Mouse (Mus musculus) midbrain, embryonic 15.5 days (tissue): Measurements from ENCODE around the gene Tmem255b. TPM values are rescaled to one million over a fixed set of nuclear protein-coding genes. Genes with fewer than 3 reads are reported as not detected.

Experiments used
- ATAC-seq: fragments of 200-750 bp; cut with Nextera tagmentation; replicated peaks from 2 replicates; pipeline ENCODE4 v1.8.0; 2017; ENCODE audit warnings: moderate TSS enrichment
- H3K27ac ChIP-seq: fragments of 300-500 bp; sonication (generic); 2 replicates; pipeline ENCODE4 v1.5.1; 2015; ENCODE audit warnings: mild to moderate bottlenecking, inconsistent platforms
- H3K27me3 ChIP-seq: fragments of 300-500 bp; sonication (generic); replicated peaks from 2 replicates; pipeline ENCODE4 v1.6.1; 2015; ENCODE audit warnings: inconsistent platforms
- H3K36me3 ChIP-seq: fragments of 300-500 bp; sonication (generic); replicated peaks from 2 replicates; pipeline ENCODE4 v1.6.1; 2015; ENCODE audit warnings: inconsistent platforms
- H3K4me1 ChIP-seq: fragments of 300-500 bp; sonication (generic); 2 replicates; pipeline ENCODE4 v1.6.1; 2015; ENCODE audit warnings: inconsistent platforms
- H3K4me2 ChIP-seq: fragments of 300-500 bp; sonication (generic); 2 replicates; pipeline ENCODE4 v1.6.1; 2015; ENCODE audit warnings: inconsistent platforms, mild to moderate bottlenecking, moderate library complexity
- H3K4me3 ChIP-seq: fragments of 300-500 bp; sonication (generic); 2 replicates; pipeline ENCODE4 v1.5.1; 2015; ENCODE audit warnings: mild to moderate bottlenecking, inconsistent platforms
- H3K9ac ChIP-seq: fragments of 300-500 bp; sonication (generic); 2 replicates; pipeline ENCODE4 v1.6.1; 2015; ENCODE audit warnings: mild to moderate bottlenecking, inconsistent platforms
- H3K9me3 ChIP-seq: fragments of 300-500 bp; sonication (generic); 2 replicates; pipeline ENCODE4 v1.6.1; 2016; ENCODE audit warnings: inconsistent platforms
- WGBS: fragments of 180-500 bp; shearing (Covaris S2); methylation state at CpG from one replicate; pipeline ENCODE4 v1.1.7; 2015; ENCODE audit warnings: mixed read lengths; 5-methylcytosine and 5-hydroxymethylcytosine counted together
- polyA plus RNA-seq: library from polyadenylated mRNA; unstranded; fragments of >200 nt; fragmentation: Nextera tagmentation; extraction: Ambion mirVana; gene quantifications from 2 replicates; pipeline ENCODE4 v1.2.1, GENCODE M21; 2015

Tmem255b gene
- polyA plus RNA-seq, 1 experiment from 2014 or later = 0.61 TPM

DNA sequence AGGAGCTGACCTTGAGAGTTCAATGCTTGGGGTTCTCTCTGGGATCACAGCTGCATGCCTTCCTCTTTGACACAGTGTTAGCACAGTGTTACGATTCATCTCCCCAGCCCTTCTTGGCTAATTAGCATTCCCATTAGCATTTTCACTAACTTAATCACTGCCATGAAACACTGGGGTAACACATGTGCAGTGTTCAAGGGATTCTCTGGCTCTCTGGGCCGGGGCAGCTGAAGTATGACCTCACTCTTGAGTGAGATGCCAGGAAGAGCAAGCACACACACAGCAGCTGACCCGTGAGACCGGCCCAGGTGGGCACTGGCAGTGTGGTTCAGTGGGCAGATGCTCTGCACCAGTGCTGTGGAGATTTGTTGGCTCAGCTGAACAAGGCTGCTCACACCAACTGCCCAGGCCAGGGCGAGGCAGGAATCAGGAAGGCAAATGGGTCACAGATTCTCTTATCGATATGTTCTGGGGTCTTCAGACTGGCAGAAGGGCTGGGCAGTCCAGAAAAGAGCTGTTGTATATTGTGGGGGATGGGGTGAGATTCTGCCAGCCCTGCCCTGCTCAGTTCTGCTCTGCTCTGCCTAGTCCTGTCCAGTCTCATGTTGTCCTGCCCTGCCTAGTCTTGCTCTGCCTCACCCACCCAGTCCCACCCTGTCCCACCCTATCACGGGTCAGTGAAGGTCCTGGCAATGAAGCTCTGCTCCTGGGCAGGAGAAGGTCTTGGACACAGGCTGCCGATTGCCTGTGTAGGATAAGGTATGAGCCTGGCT is 19.5 kb downstream of the Tmem255b start:
- Histone ChIP-seq H3K4me3 (no peak overlapping the region), H3K4me2 (no peak overlapping the region), H3K9me3 (no peaks in the 10 kb centered on the region), H3K36me3 (no peaks in the 10 kb centered on the region), H3K27ac (no peak overlapping the region), H3K9ac (no peak overlapping the region), H3K27me3 (no peaks in the 10 kb centered on the region), H3K4me1 (peaks cover 4% of the 10 kb centered on the region; the same call in 1 of the 2 replicates)
- WGBS = 62% methylated on average over 8 of the region's 8 CpGs
- peak; percentile 72 for ATAC-seq

DNA sequence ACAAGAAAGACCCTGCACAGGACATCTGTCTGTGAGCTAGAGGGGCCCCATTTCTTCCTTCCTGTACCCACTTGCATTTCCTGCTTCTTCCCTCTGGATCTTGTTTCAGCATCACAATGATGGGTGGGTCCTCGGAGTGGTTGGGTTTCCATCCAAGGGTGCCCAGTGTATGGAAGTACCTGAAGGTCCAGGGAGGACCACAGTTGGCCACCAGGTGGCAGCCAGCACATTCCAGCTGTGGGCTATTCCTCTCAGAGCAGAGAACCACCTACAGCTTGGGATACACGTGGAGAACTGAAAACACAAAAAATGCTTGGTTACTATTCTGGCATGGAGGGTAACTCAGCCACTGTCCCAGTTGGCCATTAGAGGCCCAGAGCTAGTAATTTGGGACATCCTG is 20.3 kb downstream of the Tmem255b start:
- Histone ChIP-seq H3K36me3 (no peaks in the 10 kb centered on the region), H3K4me3 (no peak overlapping the region), H3K9me3 (no peaks in the 10 kb centered on the region), H3K9ac (no peak overlapping the region), H3K27me3 (no peaks in the 10 kb centered on the region), H3K4me1 (peaks cover 4% of the 10 kb centered on the region; the same call in 1 of the 2 replicates), H3K4me2 (no peak overlapping the region), H3K27ac (no peak overlapping the region)
- WGBS = 38% methylated on average over 2 of the region's 2 CpGs
- ATAC-seq = peak; percentile 79

DNA sequence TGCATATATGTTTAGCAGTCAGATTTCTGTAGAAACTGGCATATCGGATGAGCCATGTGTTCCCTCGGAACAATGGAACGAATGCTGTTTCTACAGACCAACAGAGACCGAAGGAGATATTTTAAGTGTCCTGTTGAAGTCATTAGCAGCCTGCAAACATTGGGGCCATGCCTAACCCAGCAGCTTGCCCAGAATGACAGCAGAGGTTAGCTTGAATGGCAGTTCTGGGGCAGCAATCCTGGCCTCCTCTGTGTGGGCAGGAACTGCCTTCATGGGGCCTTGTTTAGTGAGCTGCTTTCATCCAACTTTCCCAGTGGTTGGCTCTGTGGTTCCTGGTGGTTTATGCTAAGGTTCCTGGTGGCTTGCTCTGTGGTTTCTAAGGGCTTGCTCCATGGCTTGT is 24.4 kb downstream of the Tmem255b start:
- no peak overlapping the region for H3K4me2 ChIP-seq
- H3K27ac ChIP-seq = no peak overlapping the region
- peaks cover 2% of the 10 kb centered on the region; the same call in 1 of the 2 replicates for H3K4me1 ChIP-seq
- WGBS = 95% methylated on average over 4 of the region's 4 CpGs
- no peak overlapping the region for H3K9ac ChIP-seq
- H3K4me3 ChIP-seq = no peak overlapping the region
- ATAC-seq = no peak
- H3K36me3 ChIP-seq = no peaks in the 10 kb centered on the region
- no peaks in the 10 kb centered on the region for H3K9me3 ChIP-seq
- no peaks in the 10 kb centered on the region for H3K27me3 ChIP-seq

DNA sequence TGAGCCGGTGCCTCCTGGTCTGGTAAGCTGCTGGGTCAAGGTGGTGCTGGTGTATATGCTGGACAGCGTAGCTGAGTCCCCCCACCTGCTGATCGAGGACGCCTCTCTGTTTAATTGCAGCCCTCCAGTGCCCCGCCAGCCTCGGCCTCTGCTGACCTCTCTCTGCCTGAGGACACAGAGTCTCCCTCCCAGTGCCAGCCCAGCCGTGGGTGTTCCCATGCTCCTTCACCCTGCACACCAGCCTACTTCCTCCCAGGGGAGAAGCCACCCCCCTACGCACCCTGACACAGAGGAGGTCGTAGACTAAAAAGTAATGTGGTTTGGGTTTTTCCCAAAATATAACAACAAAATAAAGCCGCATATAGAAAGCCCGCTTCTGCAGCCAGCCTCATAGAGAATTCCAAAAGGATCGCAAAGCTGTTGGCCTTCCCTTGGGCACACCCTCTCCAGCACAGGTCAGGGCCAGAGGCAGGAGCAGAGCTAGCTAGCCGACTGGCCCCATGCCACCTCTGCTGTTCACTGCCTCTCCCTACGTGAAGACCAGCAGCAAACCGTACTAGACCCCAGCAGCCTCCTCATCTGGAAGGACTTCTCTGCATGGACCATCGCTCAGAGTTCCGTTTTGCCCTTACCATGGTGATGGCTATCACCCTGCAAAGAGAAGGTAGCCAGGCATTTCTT is 26.2 kb downstream of the Tmem255b start:
- H3K4me3 ChIP-seq = no peak overlapping the region
- no peaks in the 10 kb centered on the region for H3K9me3 ChIP-seq
- no peak overlapping the region for H3K9ac ChIP-seq
- WGBS = 85% methylated on average over 17 of the region's 17 CpGs
- no peak overlapping the region for H3K4me2 ChIP-seq
- no peaks in the 10 kb centered on the region for H3K27me3 ChIP-seq
- H3K27ac ChIP-seq = no peak overlapping the region
- no peaks in the 10 kb centered on the region for H3K4me1 ChIP-seq
- no peak for ATAC-seq
- H3K36me3 ChIP-seq = no peaks in the 10 kb centered on the region

DNA sequence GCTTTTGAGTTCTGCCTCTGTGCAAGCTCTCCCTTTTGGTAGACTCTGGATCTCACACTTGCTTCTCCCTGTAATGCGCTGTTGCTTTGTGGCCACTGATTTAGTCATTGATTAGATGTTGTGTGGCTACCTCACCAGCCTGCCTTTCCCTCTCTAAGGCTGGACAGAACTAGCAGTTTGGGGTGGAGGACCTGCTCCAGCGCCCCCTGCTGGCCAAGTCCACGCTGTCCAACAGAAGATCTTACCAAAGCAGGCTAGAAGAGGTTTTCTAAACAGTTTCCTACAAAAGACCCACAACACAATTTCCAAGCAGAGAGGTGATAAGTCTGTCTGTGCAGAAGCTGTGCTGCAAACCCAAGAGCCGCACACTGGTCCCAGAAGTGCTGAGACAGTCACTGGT is 26.9 kb downstream of the Tmem255b start:
- Histone ChIP-seq H3K9ac (no peak overlapping the region), H3K27ac (no peak overlapping the region), H3K36me3 (no peaks in the 10 kb centered on the region), H3K4me1 (no peaks in the 10 kb centered on the region), H3K4me2 (no peak overlapping the region), H3K9me3 (no peaks in the 10 kb centered on the region), H3K4me3 (no peak overlapping the region), H3K27me3 (no peaks in the 10 kb centered on the region)
- WGBS = 36% methylated on average over 4 of the region's 4 CpGs
- 0 out of 2 replicates have a peak, but pooled peaks have one; percentile 39 for ATAC-seq

DNA sequence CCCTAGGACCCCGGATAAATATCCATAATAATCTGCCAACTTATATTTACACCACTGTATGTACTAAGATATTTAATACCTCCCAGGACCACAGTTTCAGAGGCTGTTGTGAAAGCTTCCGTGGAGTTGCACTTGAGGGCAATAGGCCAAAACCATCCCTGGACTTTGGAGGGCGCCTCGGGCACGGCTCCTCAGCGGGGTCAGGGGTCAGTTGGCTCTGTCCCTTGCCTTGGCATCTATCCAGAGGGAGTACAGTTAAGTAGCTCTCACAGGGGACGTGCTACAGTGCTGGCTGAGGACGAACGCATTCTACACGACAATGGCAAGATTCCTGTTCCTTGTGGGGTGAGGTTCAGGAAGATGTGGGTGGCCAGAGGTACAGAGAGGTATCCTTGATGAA is 27.4 kb downstream of the Tmem255b start:
- ATAC-seq = no peak

DNA sequence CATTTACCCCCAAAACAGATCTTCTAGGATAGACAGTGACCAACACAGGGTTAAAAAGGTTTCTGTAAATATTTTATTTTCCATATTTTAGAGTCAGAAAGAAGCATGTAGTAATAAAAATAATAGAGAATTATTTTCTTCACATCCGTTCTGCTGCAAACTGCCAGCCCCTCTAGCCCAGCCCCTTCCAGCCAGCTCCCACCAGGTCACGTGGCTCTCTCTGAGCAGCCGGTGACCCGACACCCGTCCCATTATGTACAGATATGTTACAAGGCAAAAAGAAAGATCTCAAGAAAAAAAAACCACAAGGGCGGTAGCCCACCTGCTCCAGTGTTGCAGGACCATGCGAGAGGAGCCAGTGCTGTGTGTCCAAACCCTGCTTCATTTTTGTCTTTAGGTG is 30.3 kb downstream of the Tmem255b start:
- Histone ChIP-seq H3K4me2 (no peak overlapping the region), H3K4me1 (no peaks in the 10 kb centered on the region), H3K9me3 (no peaks in the 10 kb centered on the region), H3K27me3 (no peaks in the 10 kb centered on the region), H3K9ac (no peak overlapping the region), H3K27ac (no peak overlapping the region), H3K36me3 (no peaks in the 10 kb centered on the region), H3K4me3 (no peak overlapping the region)
- WGBS = 66% methylated on average over 7 of the region's 7 CpGs
- ATAC-seq = no peak

More for the DNA sequence above, 27.4 kb downstream of the Tmem255b start:
- Histone ChIP-seq H3K4me2 (no peak overlapping the region), H3K27me3 (no peaks in the 10 kb centered on the region), H3K9me3 (no peaks in the 10 kb centered on the region), H3K27ac (no peak overlapping the region), H3K4me1 (no peaks in the 10 kb centered on the region), H3K4me3 (no peak overlapping the region), H3K9ac (no peak overlapping the region), H3K36me3 (no peaks in the 10 kb centered on the region)
- WGBS = 75% methylated on average over 10 of the region's 10 CpGs

DNA sequence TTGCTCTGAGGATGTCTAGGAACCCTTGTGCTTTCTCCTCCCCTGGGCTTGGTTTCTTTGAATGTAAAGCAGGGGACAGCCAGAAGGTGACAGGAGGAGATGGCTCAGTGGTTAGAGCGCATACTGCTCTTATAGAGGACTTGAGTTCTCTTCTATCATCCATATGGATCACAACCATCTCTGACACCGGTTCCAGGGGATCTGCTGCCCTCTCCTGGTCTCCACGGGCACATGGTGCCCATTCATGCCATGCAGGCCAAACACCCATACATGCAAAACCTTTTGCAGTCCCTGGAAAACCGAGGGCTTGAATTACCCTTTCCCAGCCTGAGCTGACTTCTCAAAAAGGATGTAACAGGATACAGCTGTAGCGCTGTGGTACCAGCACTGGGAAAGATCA is 32.0 kb downstream of the Tmem255b start:
- Histone ChIP-seq H3K36me3 (no peaks in the 10 kb centered on the region), H3K9ac (no peak overlapping the region), H3K27me3 (no peaks in the 10 kb centered on the region), H3K9me3 (no peaks in the 10 kb centered on the region), H3K4me3 (no peak overlapping the region), H3K27ac (no peak overlapping the region), H3K4me1 (no peaks in the 10 kb centered on the region), H3K4me2 (no peak overlapping the region)
- ATAC-seq = no peak
- 70% methylated on average over 5 of the region's 5 CpGs for WGBS

DNA sequence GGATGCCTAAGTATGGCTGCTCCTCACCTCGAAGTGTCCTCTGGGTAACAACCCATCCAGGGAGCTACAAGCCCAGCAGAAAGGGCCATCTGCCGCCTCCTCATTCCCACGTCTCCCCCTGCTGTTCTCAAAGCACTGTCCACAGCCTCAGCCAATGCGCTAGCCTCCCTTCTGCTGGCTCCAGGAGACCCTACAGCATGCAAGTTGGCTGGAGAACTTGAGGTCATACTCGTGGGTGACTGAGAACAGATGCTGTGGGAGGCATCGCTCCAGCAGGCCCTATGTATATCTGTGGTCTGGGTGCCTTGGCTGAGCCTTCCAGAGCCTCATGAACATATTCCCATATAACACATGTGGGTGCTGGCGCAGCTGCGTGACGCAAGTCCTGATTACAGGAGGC is 33.7 kb downstream of the Tmem255b start:
- Histone ChIP-seq H3K9ac (no peak overlapping the region), H3K9me3 (no peaks in the 10 kb centered on the region), H3K4me1 (no peaks in the 10 kb centered on the region), H3K27me3 (no peaks in the 10 kb centered on the region), H3K27ac (no peak overlapping the region), H3K4me2 (no peak overlapping the region), H3K36me3 (no peaks in the 10 kb centered on the region), H3K4me3 (no peak overlapping the region)
- no peak for ATAC-seq
- WGBS = 90% methylated on average over 9 of the region's 9 CpGs

DNA sequence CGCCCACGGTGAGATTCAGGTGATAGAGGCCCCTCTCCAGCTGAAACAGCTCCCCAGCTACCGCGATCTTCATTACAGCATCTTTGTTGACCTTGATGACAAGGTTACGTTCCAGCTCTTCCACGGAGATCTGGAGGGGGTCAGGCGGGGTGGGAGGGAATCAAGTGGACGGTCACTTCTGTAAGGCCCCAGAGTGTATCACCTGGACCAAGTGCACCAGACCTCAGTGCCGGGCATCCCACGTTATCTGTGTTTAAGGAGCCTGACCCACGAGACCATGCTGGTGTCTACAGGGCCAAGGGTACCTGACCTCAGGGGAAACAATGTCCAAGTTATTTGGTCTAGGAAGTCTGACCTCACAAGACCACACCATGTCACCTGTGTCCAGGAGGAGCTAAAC is 36.5 kb downstream of the Tmem255b start:
- Histone ChIP-seq H3K4me2 (no peak overlapping the region), H3K9me3 (no peaks in the 10 kb centered on the region), H3K4me1 (no peaks in the 10 kb centered on the region), H3K27ac (no peak overlapping the region), H3K4me3 (no peak overlapping the region), H3K9ac (no peak overlapping the region), H3K36me3 (no peaks in the 10 kb centered on the region), H3K27me3 (no peaks in the 10 kb centered on the region)
- 88% methylated on average over 11 of the region's 11 CpGs for WGBS
- no peak for ATAC-seq

DNA sequence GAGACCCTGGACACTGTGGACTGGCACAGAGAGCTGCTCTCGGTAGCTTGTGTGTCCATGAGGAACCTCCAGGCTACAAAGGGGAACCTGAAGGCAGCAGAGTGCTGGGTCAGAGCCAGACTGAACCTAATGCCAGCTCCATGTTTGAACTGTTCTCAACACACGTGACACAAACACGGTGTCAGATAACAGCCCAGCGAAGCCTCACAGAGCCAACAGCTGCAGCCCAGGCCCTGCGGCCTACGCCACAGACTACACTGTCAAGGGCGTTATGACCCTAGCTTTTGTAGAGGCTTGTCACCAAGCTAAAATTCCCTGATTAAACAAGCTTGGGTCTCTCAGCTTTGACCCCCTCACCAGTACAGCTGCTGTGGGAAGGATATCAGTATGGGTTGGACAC is 37.3 kb downstream of the Tmem255b start:
- Histone ChIP-seq H3K9ac (no peak overlapping the region), H3K36me3 (no peaks in the 10 kb centered on the region), H3K4me3 (no peak overlapping the region), H3K9me3 (no peaks in the 10 kb centered on the region), H3K27me3 (no peaks in the 10 kb centered on the region), H3K4me1 (no peaks in the 10 kb centered on the region), H3K27ac (no peak overlapping the region), H3K4me2 (no peak overlapping the region)
- 79% methylated on average over 7 of the region's 7 CpGs for WGBS
- ATAC-seq = no peak

DNA sequence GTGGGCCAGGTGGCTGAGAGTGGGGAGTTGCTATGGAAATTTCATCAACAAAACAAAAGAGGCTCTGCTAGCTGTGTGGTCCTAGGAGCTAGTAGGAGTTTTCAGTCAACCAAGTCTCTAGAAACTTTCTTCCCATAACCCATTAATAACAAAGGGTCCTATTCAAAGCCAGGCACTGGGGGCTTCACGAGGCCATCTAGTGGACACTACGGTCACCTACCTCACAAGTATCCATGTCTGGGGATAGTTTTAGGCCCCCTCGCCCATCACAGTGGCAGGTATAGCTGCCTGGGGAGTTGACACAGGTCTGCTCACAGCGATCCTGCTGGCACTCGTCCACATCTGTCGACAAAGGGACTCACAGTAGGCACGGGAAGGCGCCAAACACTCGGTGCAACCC is 40.9 kb downstream of the Tmem255b start:
- H3K9ac ChIP-seq = no peak overlapping the region
- no peak overlapping the region for H3K27ac ChIP-seq
- no peaks in the 10 kb centered on the region for H3K9me3 ChIP-seq
- H3K36me3 ChIP-seq = no peaks in the 10 kb centered on the region
- H3K4me3 ChIP-seq = no peak overlapping the region
- 59% methylated on average over 9 of the region's 9 CpGs for WGBS
- no peaks in the 10 kb centered on the region for H3K27me3 ChIP-seq
- no peak for ATAC-seq
- no peaks in the 10 kb centered on the region for H3K4me1 ChIP-seq
- H3K4me2 ChIP-seq = no peak overlapping the region

DNA sequence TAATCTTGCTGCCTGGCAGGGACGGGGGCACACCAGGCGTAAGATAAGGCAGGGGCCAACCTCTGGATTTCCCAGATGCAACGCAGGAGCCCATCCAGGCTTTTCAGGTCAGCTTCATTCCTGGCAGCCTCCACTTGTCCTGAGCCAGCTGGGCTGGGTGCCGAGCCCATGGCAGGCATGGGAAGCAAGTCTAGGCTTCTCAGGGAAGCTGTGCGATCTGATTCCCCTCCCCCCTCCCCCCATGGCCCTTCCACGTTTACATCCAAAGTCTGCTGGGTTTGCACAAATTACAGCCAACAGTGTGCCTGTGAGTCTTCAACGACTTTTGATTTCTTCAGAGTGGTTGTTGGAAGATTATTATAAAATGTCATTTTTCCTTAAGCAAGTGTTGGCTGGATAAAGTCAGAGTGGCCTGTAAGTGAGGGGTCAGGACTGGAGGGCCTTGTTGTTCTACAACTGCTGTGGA is 46.1 kb downstream of the Tmem255b start:
- WGBS = 86% methylated on average over 7 of the region's 7 CpGs
- no peak for ATAC-seq

More for the DNA sequence above, 46.1 kb downstream of the Tmem255b start:
- Histone ChIP-seq H3K4me3 (no peak overlapping the region), H3K27me3 (no peaks in the 10 kb centered on the region), H3K27ac (no peak overlapping the region), H3K4me1 (no peaks in the 10 kb centered on the region), H3K9ac (no peak overlapping the region), H3K9me3 (no peaks in the 10 kb centered on the region), H3K4me2 (no peak overlapping the region), H3K36me3 (no peaks in the 10 kb centered on the region)
